Mouse (Mus musculus): ENCODE results near the gene Gm3233. TPM values are rescaled to one million over a fixed set of nuclear protein-coding genes. Genes with fewer than 3 reads are reported as not detected.
"Not testable (repeated sequence)": the region's sequence is repeated elsewhere in the genome, so short reads cannot be mapped to it uniquely, and the experiment has no call there.

The Gm3233 gene
- total and polyA plus RNA-seq, 3 experiments: not detected

- DNase-seq (ENCODE audit: extremely low read depth): no peak
- in situ Hi-C loops (cut with MboI; ENCODE audit: low pct_ligation_motif_present, low pct_unique_long_range_greater_than_20kb, low sequenced_read_pairs): no loop called here
Measured at GRCm38 (mm10) chr10:77797677-77798076, 38.2 kb upstream of the Gm3233 start.

GRCm38 (mm10) chr10:77794976-77795375, 35.5 kb upstream of the Gm3233 start, which contains the start of gene Gm9639:
Gm9639 (minus strand) TSS chr10:77795076.
- TF ChIP-seq MAX (IDR thresholded peaks at IDR 0.05; ENCODE audit: low read length): no peak
- dilution Hi-C loops (cut with MboI; ENCODE audit: extremely low pct_ligation_motif_present, extremely low pct_unique_long_range_greater_than_20kb, low sequenced_read_pairs): no loop called here
- Histone ChIP-seq H3K27me3 (replicated peaks) (peaks cover 50% of the 10 kb centered on the region), H3K9me3 (replicated peaks; ENCODE audit: low read length) (no peaks in the 10 kb centered on the region), H3K4me1 (ENCODE audit: control insufficient read depth in 1 of 2, insufficient read depth in 2 of 2) (no peaks in the 10 kb centered on the region), H3K4me2 (ENCODE audit: insufficient read depth, low read depth, poor library complexity, severe bottlenecking) (no peak within 1 kb of the TSS), H3K27ac (ENCODE audit: insufficient read depth, low read depth) (no peak within 1 kb of the TSS; the same call in 1 of the 2 replicates), H3K36me3 (replicated peaks in 1 of 2; ENCODE audit: control insufficient read depth in 1 of 2, insufficient read depth in 1 of 2, low read length in 1 of 2) (no peaks in the 10 kb centered on the region), H3K9ac (ENCODE audit: insufficient read depth, low read depth) (no peak within 1 kb of the TSS), H3K79me2 (replicated peaks; ENCODE audit: control insufficient read depth, extremely low read depth, insufficient read depth, poor library complexity, severe bottlenecking) (no peaks in the 10 kb centered on the region), H3K4me3 (replicated peaks in 1 of 3; ENCODE audit: low read depth in 2 of 3, low read length in 2 of 3, poor library complexity in 1 of 3) (no peak within 1 kb of the TSS)
- in situ Hi-C loops (cut with MboI; ENCODE audit: low pct_ligation_motif_present, low pct_unique_long_range_greater_than_20kb, low sequenced_read_pairs): no loop called here
- no peak for DNase-seq (ENCODE audit: extremely low read depth)

More at GRCm38 (mm10) chr10:77797677-77798076, 38.2 kb upstream of the Gm3233 start:
- Histone ChIP-seq H3K27me3 (replicated peaks) (peaks cover 71% of the 10 kb centered on the region), H3K36me3 (replicated peaks in 1 of 2; ENCODE audit: control insufficient read depth in 1 of 2, insufficient read depth in 1 of 2, low read length in 1 of 2) (no peaks in the 10 kb centered on the region), H3K4me1 (ENCODE audit: control insufficient read depth in 1 of 2, insufficient read depth in 2 of 2) (no peaks in the 10 kb centered on the region), H3K27ac (ENCODE audit: insufficient read depth, low read depth) (no peak overlapping the region), H3K9me3 (replicated peaks; ENCODE audit: low read length) (no peaks in the 10 kb centered on the region), H3K79me2 (replicated peaks; ENCODE audit: control insufficient read depth, extremely low read depth, insufficient read depth, poor library complexity, severe bottlenecking) (no peaks in the 10 kb centered on the region), H3K4me3 (replicated peaks in 1 of 3; ENCODE audit: low read depth in 2 of 3, low read length in 2 of 3, poor library complexity in 1 of 3) (no peak overlapping the region), H3K9ac (ENCODE audit: insufficient read depth, low read depth) (no peak overlapping the region), H3K4me2 (ENCODE audit: insufficient read depth, low read depth, poor library complexity, severe bottlenecking) (no peak overlapping the region)
- dilution Hi-C loops (cut with MboI; ENCODE audit: extremely low pct_ligation_motif_present, extremely low pct_unique_long_range_greater_than_20kb, low sequenced_read_pairs): no loop called here
- TF ChIP-seq E2F4 (IDR thresholded peaks at IDR 0.05; ENCODE audit: insufficient replicate concordance, low read depth, low read length) (no peak), USF1 (IDR thresholded peaks at IDR 0.05; ENCODE audit: low read depth, low read length) (no peak), ETS1 (conservative IDR thresholded peaks at IDR 0.05; ENCODE audit: low read depth, low read length) (no peak), RAD21 (IDR thresholded peaks at IDR 0.05; ENCODE audit: low read depth, low read length) (no peak), ZKSCAN1 (IDR thresholded peaks at IDR 0.05; ENCODE audit: borderline replicate concordance, low read depth, low read length) (no peak), ELF1 (IDR thresholded peaks at IDR 0.05; ENCODE audit: low read depth, low read length) (no peak), MEF2A (IDR thresholded peaks at IDR 0.05; ENCODE audit: borderline replicate concordance, low read depth, low read length) (no peak), MAFK (IDR thresholded peaks at IDR 0.05; ENCODE audit: insufficient replicate concordance, low read length) (no peak), JUND (conservative IDR thresholded peaks at IDR 0.05; ENCODE audit: low read depth, low read length) (no peak), PAX5 (IDR thresholded peaks at IDR 0.05; ENCODE audit: low read length) (no peak)

GRCm38 (mm10) chr10:77788621-77789020, 29.1 kb upstream of the Gm3233 start:
- in situ Hi-C loops (cut with MboI; ENCODE audit: low pct_ligation_motif_present, low pct_unique_long_range_greater_than_20kb, low sequenced_read_pairs): no loop called here
- no peaks in the 10 kb centered on the region for H3K36me3 ChIP-seq (replicated peaks in 1 of 2; ENCODE audit: control insufficient read depth in 1 of 2, insufficient read depth in 1 of 2, low read length in 1 of 2)
- dilution Hi-C loops (cut with MboI; ENCODE audit: extremely low pct_ligation_motif_present, extremely low pct_unique_long_range_greater_than_20kb, low sequenced_read_pairs): no loop called here
- H3K9me3 ChIP-seq (replicated peaks; ENCODE audit: low read length): no peaks in the 10 kb centered on the region
- no peaks in the 10 kb centered on the region for H3K4me1 ChIP-seq (ENCODE audit: control insufficient read depth in 1 of 2, insufficient read depth in 2 of 2)
- H3K4me2 ChIP-seq (ENCODE audit: insufficient read depth, low read depth, poor library complexity, severe bottlenecking): no peak overlapping the region
- H3K79me2 ChIP-seq (replicated peaks; ENCODE audit: control insufficient read depth, extremely low read depth, insufficient read depth, poor library complexity, severe bottlenecking): no peaks in the 10 kb centered on the region
- no peak overlapping the region for H3K9ac ChIP-seq (ENCODE audit: insufficient read depth, low read depth)
- H3K27me3 ChIP-seq (replicated peaks): peaks cover 22% of the 10 kb centered on the region
- H3K27ac ChIP-seq (ENCODE audit: insufficient read depth, low read depth): no peak overlapping the region
- H3K4me3 ChIP-seq (replicated peaks in 1 of 3; ENCODE audit: low read depth in 2 of 3, low read length in 2 of 3, poor library complexity in 1 of 3): no peak overlapping the region
- TF ChIP-seq ZNF384 (IDR thresholded peaks at IDR 0.05; ENCODE audit: low read depth, low read length) (no peak), CHD2 (IDR thresholded peaks at IDR 0.05; ENCODE audit: low read length) (no peak)
- DNase-seq (ENCODE audit: extremely low read depth): no peak

DNA sequence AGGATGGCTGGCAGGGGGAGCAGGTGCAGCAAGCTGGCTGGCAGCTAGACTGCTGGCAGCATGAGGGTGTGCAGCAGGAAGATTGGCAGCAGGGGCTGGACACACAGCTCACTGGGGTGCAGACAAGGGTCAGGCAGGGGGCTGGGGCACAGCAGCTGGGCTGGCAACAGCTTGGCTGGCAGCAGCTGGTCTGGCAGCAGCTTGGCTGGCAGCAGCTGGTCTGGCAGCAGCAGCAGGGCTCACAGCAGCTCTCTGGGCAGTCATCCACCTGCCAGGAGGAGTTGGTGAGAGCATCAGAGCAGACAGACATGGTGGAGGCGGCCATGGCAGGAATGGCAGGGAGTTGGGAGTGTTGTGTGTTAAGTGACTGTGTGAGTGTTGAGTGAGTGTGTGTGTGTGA, 28.4 kb upstream of the Gm3233 start, which contains the start of gene Gm7137:
TSS of gene Gm7137 (minus strand) at position 325 of the 400 bp plus-strand sequence.
- peaks cover 18% of the 10 kb centered on the region for H3K27me3 ChIP-seq (replicated peaks)
- DNase-seq (ENCODE audit: extremely low read depth); H3K9me3 ChIP-seq (replicated peaks; ENCODE audit: low read length); H3K36me3 ChIP-seq (replicated peaks in 1 of 2; ENCODE audit: control insufficient read depth in 1 of 2, insufficient read depth in 1 of 2, low read length in 1 of 2); H3K79me2 ChIP-seq (replicated peaks; ENCODE audit: control insufficient read depth, extremely low read depth, insufficient read depth, poor library complexity, severe bottlenecking); H3K4me1 ChIP-seq (ENCODE audit: control insufficient read depth in 1 of 2, insufficient read depth in 2 of 2); H3K27ac ChIP-seq (ENCODE audit: insufficient read depth, low read depth); H3K9ac ChIP-seq (ENCODE audit: insufficient read depth, low read depth); H3K4me2 ChIP-seq (ENCODE audit: insufficient read depth, low read depth, poor library complexity, severe bottlenecking); in situ Hi-C loops (cut with MboI; ENCODE audit: low pct_ligation_motif_present, low pct_unique_long_range_greater_than_20kb, low sequenced_read_pairs); H3K4me3 ChIP-seq (replicated peaks in 1 of 3; ENCODE audit: low read depth in 2 of 3, low read length in 2 of 3, poor library complexity in 1 of 3); dilution Hi-C loops (cut with MboI; ENCODE audit: extremely low pct_ligation_motif_present, extremely low pct_unique_long_range_greater_than_20kb, low sequenced_read_pairs): not testable (repeated sequence)

DNA sequence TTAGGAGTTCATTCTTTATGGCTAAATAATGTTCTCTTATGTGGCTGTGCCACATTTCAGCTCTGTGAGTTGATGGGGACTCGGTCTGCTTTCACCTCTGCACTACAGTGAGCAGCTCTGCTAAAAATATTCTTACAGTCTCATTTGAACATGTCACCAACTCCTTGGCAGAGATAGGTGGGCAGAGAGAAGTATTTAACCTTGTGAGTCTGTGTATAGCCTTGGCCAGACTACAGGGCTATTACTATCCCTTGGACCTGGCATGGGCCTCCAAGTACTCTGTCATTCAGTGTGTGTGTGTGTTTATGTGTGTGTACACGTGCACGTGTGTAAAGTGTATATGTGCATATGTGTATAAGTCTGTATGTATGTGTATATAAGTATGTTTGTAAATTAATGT, 23.9 kb upstream of the Gm3233 start:
- H3K9me3 ChIP-seq (replicated peaks; ENCODE audit: low read length); H3K27ac ChIP-seq (ENCODE audit: insufficient read depth, low read depth); DNase-seq (ENCODE audit: extremely low read depth); dilution Hi-C loops (cut with MboI; ENCODE audit: extremely low pct_ligation_motif_present, extremely low pct_unique_long_range_greater_than_20kb, low sequenced_read_pairs); H3K4me1 ChIP-seq (ENCODE audit: control insufficient read depth in 1 of 2, insufficient read depth in 2 of 2); H3K36me3 ChIP-seq (replicated peaks in 1 of 2; ENCODE audit: control insufficient read depth in 1 of 2, insufficient read depth in 1 of 2, low read length in 1 of 2); in situ Hi-C loops (cut with MboI; ENCODE audit: low pct_ligation_motif_present, low pct_unique_long_range_greater_than_20kb, low sequenced_read_pairs); H3K27me3 ChIP-seq (replicated peaks); H3K9ac ChIP-seq (ENCODE audit: insufficient read depth, low read depth); H3K79me2 ChIP-seq (replicated peaks; ENCODE audit: control insufficient read depth, extremely low read depth, insufficient read depth, poor library complexity, severe bottlenecking); H3K4me2 ChIP-seq (ENCODE audit: insufficient read depth, low read depth, poor library complexity, severe bottlenecking); H3K4me3 ChIP-seq (replicated peaks in 1 of 3; ENCODE audit: low read depth in 2 of 3, low read length in 2 of 3, poor library complexity in 1 of 3): not testable (repeated sequence)
